In the genomic region with DNA sequence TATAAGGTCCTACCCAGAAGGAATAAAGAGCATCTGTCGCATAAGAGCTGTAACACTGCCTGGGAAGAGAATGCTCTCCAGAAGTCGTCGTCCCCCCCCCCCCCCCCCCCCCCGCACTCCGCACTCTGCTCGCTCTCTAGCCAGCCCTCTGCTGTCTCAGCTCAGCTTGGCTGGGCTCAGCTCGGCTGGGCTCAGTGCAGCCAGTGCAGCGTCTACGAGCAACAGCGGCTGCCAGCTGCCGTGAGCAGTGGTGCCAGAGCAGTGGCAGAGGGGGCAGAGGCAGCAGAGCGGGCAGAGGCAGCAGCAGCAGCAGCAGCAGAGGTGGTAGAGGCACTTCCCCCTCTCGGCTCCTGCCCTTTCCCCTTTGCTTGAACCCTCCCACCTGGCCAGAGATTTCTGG, we compare ENCODE assay signal across 10 mouse cellular contexts.
DNase-seq lines count a peak whose midpoint lies in the region; ATAC-seq and TF ChIP-seq lines count a peak whose summit lies in the region.
"Had no signal": no experiment of that assay in that cellular context is flagged by ENCODE, and none has a peak within 500 bp of the region (broad histone marks: within the 10 kb centered on the region; RNA-seq: fewer than 3 reads in every experiment).

No protein-coding gene starts in this region.

- no peaks in the 10 kb centered on the region for H3K36me3 ChIP-seq in heart, embryonic 13.5 days
- no peaks in the 10 kb centered on the region for H3K36me3 ChIP-seq in hindbrain, postnatal 0 days (ENCODE audit: insufficient read depth, low read length)
- H3K36me3 ChIP-seq: G1E; lung, embryonic 15.5 days had no signal

- no peaks in the 10 kb centered on the region for H3K9me3 ChIP-seq in heart, embryonic 13.5 days
- no peaks in the 10 kb centered on the region for H3K9me3 ChIP-seq in hindbrain, postnatal 0 days (ENCODE audit: low read length)
- H3K9me3 ChIP-seq: G1E; lung, embryonic 15.5 days had no signal

- peak overlapping the region; percentile 34; the same call in 1 of the 2 replicates for H3K9ac ChIP-seq in heart, embryonic 13.5 days
- H3K9ac ChIP-seq in hindbrain, postnatal 0 days (replicated peaks; ENCODE audit: low read length) = no peak overlapping the region
- H3K9ac ChIP-seq: lung, embryonic 15.5 days had no signal

- no peak overlapping the region for H3K27ac ChIP-seq in heart, embryonic 13.5 days (replicated peaks)
- H3K27ac ChIP-seq in hindbrain, postnatal 0 days = no peak overlapping the region
- H3K27ac ChIP-seq: lung, embryonic 15.5 days had no signal

- 0 out of 2 replicates have a peak, but pooled peaks cover 3% of the 10 kb centered on the region for H3K4me1 ChIP-seq in heart, embryonic 13.5 days
- H3K4me1 ChIP-seq in hindbrain, postnatal 0 days (ENCODE audit: insufficient read depth, low read length) = no peaks in the 10 kb centered on the region
- H3K4me1 ChIP-seq: lung, embryonic 15.5 days had no signal

- no peak for ATAC-seq in heart, embryonic 13.5 days (ENCODE audit: extremely low read depth, insufficient number of reproducible peaks, low FRiP score, low TSS enrichment)
- peak; percentile 92 for ATAC-seq in hindbrain, postnatal 0 days
- no peak for ATAC-seq in activated CD4-positive, CD25-positive, alpha-beta regulatory T cell, adult 4 months

- peak overlapping the region; percentile 59 for H3K4me2 ChIP-seq in heart, embryonic 13.5 days
- H3K4me2 ChIP-seq in hindbrain, postnatal 0 days (ENCODE audit: low read depth, low read length) = peak overlapping the region; percentile 18; the same call in 1 of the 2 replicates
- H3K4me2 ChIP-seq: lung, embryonic 15.5 days had no signal

- TF ChIP-seq CTCF in brain, embryonic 14.5 days (IDR thresholded peaks at IDR 0.05; ENCODE audit: borderline replicate concordance, extremely low read depth, insufficient read depth, insufficient read length) = no peak
- peak; percentile 29 for TF ChIP-seq CTCF in hindbrain, postnatal 0 days (IDR thresholded peaks at IDR 0.05; ENCODE audit: low read depth)

- H3K27me3 ChIP-seq in heart, embryonic 13.5 days (replicated peaks) = no peaks in the 10 kb centered on the region
- H3K27me3 ChIP-seq in hindbrain, postnatal 0 days (ENCODE audit: insufficient read depth, low read length) = no peaks in the 10 kb centered on the region
- H3K27me3 ChIP-seq: lung, embryonic 15.5 days had no signal

- no peak for TF ChIP-seq POLR2A in brain, embryonic 14.5 days (IDR thresholded peaks at IDR 0.05; ENCODE audit: borderline replicate concordance, extremely low read depth, insufficient read depth, insufficient read length, poor library complexity, severe bottlenecking)

- 20% methylated on average over 11 of the region's 13 CpGs for WGBS in heart, embryonic 13.5 days
- WGBS in hindbrain, postnatal 0 days = 11% methylated on average over 10 of the region's 13 CpGs

- no peak for DNase-seq in heart, adult 18-20 months
- peak; percentile 35 for DNase-seq in A20 (ENCODE audit: low read depth, low spot score)
- peak; percentile 66 for DNase-seq in brain, embryonic 14.5 days (ENCODE audit: low read depth)
- DNase-seq in hindbrain, postnatal 0 days (ENCODE audit: low spot score) = peak; percentile 77
- DNase-seq in thymus, postnatal 0 days (ENCODE audit: low spot score) = no peak
- no peak for DNase-seq in layer of hippocampus, postnatal 25 days (ENCODE audit: extremely low spot score in 1 of 2, low spot score in 1 of 2)

- H3K4me3 ChIP-seq in heart, embryonic 13.5 days = peak overlapping the region; percentile 22
- no peak overlapping the region for H3K4me3 ChIP-seq in hindbrain, postnatal 0 days (ENCODE audit: low read length)
- H3K4me3 ChIP-seq: lung, embryonic 15.5 days had no signal

Comparison
In these comparisons a context has a peak if more than half of its experiments do, and no peak if none do; other contexts are left out.
1. DNase-seq: peak in A20 (single experiment), brain, embryonic 14.5 days (single experiment) and hindbrain, postnatal 0 days (single experiment); none in heart, adult 18-20 months (0 of 2), thymus, postnatal 0 days (single experiment) and layer of hippocampus, postnatal 25 days (0 of 2).